Comparison of ENCODE assay signal across 18 mouse cellular contexts in genomic region chr8:114865911-114866310, GRCm38 (mm10).
"Had no signal": no experiment of that assay in that cellular context is flagged by ENCODE, and none has a peak within 500 bp of the region (broad histone marks: within the 10 kb centered on the region; RNA-seq: fewer than 3 reads in every experiment).

No protein-coding gene starts in this region.

- H3K4me3 ChIP-seq: liver, embryonic 12.5 days; myocyte; neural tube, embryonic 13.5 days; neural tube, embryonic 15.5 days had no signal

- H3K4me1 ChIP-seq: neural tube, embryonic 13.5 days; neural tube, embryonic 15.5 days had no signal

- H3K4me2 ChIP-seq: liver, embryonic 12.5 days; lung, embryonic 14.5 days; midbrain, embryonic 11.5 days; neural tube, embryonic 13.5 days; neural tube, embryonic 15.5 days had no signal

- H3K27ac ChIP-seq: liver, embryonic 12.5 days; liver, embryonic 14.5 days; neural tube, embryonic 13.5 days; neural tube, embryonic 15.5 days had no signal

- H3K9me3 ChIP-seq: liver, embryonic 12.5 days; neural tube, embryonic 13.5 days had no signal

- ATAC-seq: liver, embryonic 12.5 days; midbrain, embryonic 16.5 days had no signal

- H3K36me3 ChIP-seq: liver, embryonic 12.5 days; neural tube, embryonic 13.5 days; neural tube, embryonic 15.5 days had no signal

- H3K27me3 ChIP-seq: liver, embryonic 12.5 days; neural tube, embryonic 13.5 days; neural tube, embryonic 15.5 days had no signal

- DNase-seq: lung, adult 18-20 months; lung, embryonic 14.5 days; lung, postnatal 10 days; lung, postnatal 4 days; midbrain, embryonic 14.5 days; right cerebral cortex, adult 18-20 months; right cerebral cortex, postnatal 25 days; right cerebral cortex, postnatal 4 days; spleen, adult 18-20 months; thymus, adult 2 months; thymus, postnatal 36 days had no signal

- H3K9ac ChIP-seq: liver, embryonic 12.5 days; liver, embryonic 14.5 days; lung, embryonic 14.5 days; neural tube, embryonic 13.5 days; neural tube, embryonic 15.5 days had no signal
